16 mouse cellular contexts compared by ENCODE assay signal in genomic region chr1:192392232-192392631, GRCm38 (mm10).
"Had no signal": no experiment of that assay in that cellular context is flagged by ENCODE, and none has a peak within 500 bp of the region (broad histone marks: within the 10 kb centered on the region; RNA-seq: fewer than 3 reads in every experiment).

No protein-coding gene starts in this region.

- H3K9me3 ChIP-seq: lung, embryonic 15.5 days; megakaryocyte, embryonic 14.5 days; midbrain, embryonic 13.5 days; midbrain, embryonic 15.5 days; neural tube, embryonic 12.5 days; stomach, embryonic 15.5 days had no signal

- H3K4me2 ChIP-seq: lung, embryonic 15.5 days; midbrain, embryonic 11.5 days; midbrain, embryonic 13.5 days; midbrain, embryonic 15.5 days; neural tube, embryonic 12.5 days; stomach, embryonic 15.5 days had no signal

- H3K27me3 ChIP-seq: lung, embryonic 15.5 days; midbrain, embryonic 13.5 days; midbrain, embryonic 15.5 days; neural tube, embryonic 12.5 days; stomach, embryonic 15.5 days had no signal

- H3K4me3 ChIP-seq: lung, embryonic 15.5 days; megakaryocyte, embryonic 14.5 days; midbrain, embryonic 13.5 days; midbrain, embryonic 15.5 days; neural tube, embryonic 12.5 days; stomach, embryonic 15.5 days had no signal

- H3K4me1 ChIP-seq: lung, embryonic 15.5 days; megakaryocyte, embryonic 14.5 days; midbrain, embryonic 15.5 days; neural tube, embryonic 12.5 days; stomach, embryonic 15.5 days had no signal

- H3K9ac ChIP-seq: lung, embryonic 15.5 days; midbrain, embryonic 13.5 days; midbrain, embryonic 15.5 days; neural tube, embryonic 12.5 days; stomach, embryonic 15.5 days had no signal

- ATAC-seq: lung, postnatal 0 days; midbrain, embryonic 13.5 days; midbrain, embryonic 15.5 days had no signal

- H3K27ac ChIP-seq: lung, embryonic 15.5 days; macrophage; midbrain, embryonic 13.5 days; midbrain, embryonic 15.5 days; neural tube, embryonic 12.5 days; stomach, embryonic 15.5 days had no signal

- DNase-seq: lung, adult 2 months; lung, postnatal 14 days; lung, postnatal 36 days; right cerebral cortex, postnatal 14 days; thymus, adult 2 months; thymus, postnatal 25 days; thymus, postnatal 4 days had no signal

- H3K36me3 ChIP-seq: lung, embryonic 15.5 days; midbrain, embryonic 13.5 days; midbrain, embryonic 15.5 days; neural tube, embryonic 12.5 days; stomach, embryonic 15.5 days had no signal
